Mouse (Mus musculus) brain, embryonic 14.5 days (tissue): ENCODE measurements around the gene Pp2d1. TPM values are rescaled to one million over a fixed set of nuclear protein-coding genes. Genes with fewer than 3 reads are reported as not detected.
A peak's percentile ranks its signal among the peaks of the same experiment; 100 is the strongest.

ENCODE experiments used
- DNase-seq: peaks from one replicate; pipeline ENCODE4 v3.0.0-alpha.2; 2011; ENCODE audit warnings: low read depth
- CTCF ChIP-seq: fragments of 200-500 bp; IDR thresholded peaks from 2 replicates; pipeline ENCODE4 v1.5.1; 2012; ENCODE audit warnings: inconsistent platforms, mild to moderate bottlenecking, moderate library complexity, borderline replicate concordance; ENCODE audit not compliant: insufficient read depth, insufficient read length; ENCODE audit errors: extremely low read depth
- POLR2A ChIP-seq: fragments of 200-500 bp; IDR thresholded peaks from 2 replicates; pipeline ENCODE4 v1.6.1; 2012; ENCODE audit warnings: mild to moderate bottlenecking, inconsistent platforms, borderline replicate concordance; ENCODE audit not compliant: poor library complexity, insufficient read depth, insufficient read length, severe bottlenecking; ENCODE audit errors: extremely low read depth
- polyA plus RNA-seq: library from polyadenylated mRNA; depleted of rRNA; stranded (reverse); fragments of >200 nt; gene quantifications from 2 replicates; pipeline ENCODE4 v1.2.3, GENCODE M21; 2012

Gene Pp2d1
- polyA plus RNA-seq, 1 experiment = 0.03 TPM

- TF ChIP-seq CTCF (no peak), POLR2A (no peak)
These were observed 22.3 kb upstream of the Pp2d1 start for GRCm38 (mm10) chr17:53561458-53562029.

GRCm38 (mm10) chr17:53559646-53560045 lies 20.4 kb upstream of the Pp2d1 start:
- DNase-seq = no peak
- no peak for TF ChIP-seq POLR2A
- TF ChIP-seq CTCF = no peak

More at GRCm38 (mm10) chr17:53561458-53562029, 22.3 kb upstream of the Pp2d1 start:
- DNase-seq = no peak

- TF ChIP-seq POLR2A (no peak), CTCF (no peak)
- no peak for DNase-seq
These were observed 18.2 kb upstream of the Pp2d1 start for GRCm38 (mm10) chr17:53557443-53557842.

- no peak for DNase-seq
- no peak for TF ChIP-seq CTCF
- no peak for TF ChIP-seq POLR2A
These were observed 15.6 kb upstream of the Pp2d1 start for GRCm38 (mm10) chr17:53554813-53555212.

- peak; percentile 20 for DNase-seq
- peak; percentile 51; the same call in 1 of the 2 replicates for TF ChIP-seq CTCF
- no peak for TF ChIP-seq POLR2A
These were observed 14.8 kb upstream of the Pp2d1 start for GRCm38 (mm10) chr17:53554088-53554487.

- DNase-seq = peak; percentile 84
- TF ChIP-seq POLR2A (no peak), CTCF (no peak)
These were observed 12.4 kb upstream of the Pp2d1 start for GRCm38 (mm10) chr17:53551306-53552299.

- no peak for TF ChIP-seq POLR2A
- no peak for TF ChIP-seq CTCF
- peak; percentile 68 for DNase-seq
These were observed 4.5 kb upstream of the Pp2d1 start for GRCm38 (mm10) chr17:53543591-53544324.

- DNase-seq = no peak
- TF ChIP-seq CTCF (no peak), POLR2A (no peak)
These were observed 3.3 kb upstream of the Pp2d1 start for GRCm38 (mm10) chr17:53542536-53542935.

- DNase-seq = no peak
- TF ChIP-seq CTCF (no peak), POLR2A (no peak)
These were observed 6.8 kb downstream of the Pp2d1 start for GRCm38 (mm10) chr17:53532425-53532824.

GRCm38 (mm10) chr17:53531160-53531559 lies 8.1 kb downstream of the Pp2d1 start:
- no peak for DNase-seq
- TF ChIP-seq POLR2A (no peak), CTCF (no peak)

GRCm38 (mm10) chr17:53528034-53528433 lies 11.2 kb downstream of the Pp2d1 start:
- no peak for DNase-seq
- TF ChIP-seq CTCF (no peak), POLR2A (no peak)
